Mouse (Mus musculus): ENCODE results near the gene Wnt7b. TPM values are rescaled to one million over a fixed set of nuclear protein-coding genes. Genes with fewer than 3 reads are reported as not detected.

Gene Wnt7b
- polyA plus RNA-seq, 1 experiment from 2014 or later: 79.5 TPM

DNA sequence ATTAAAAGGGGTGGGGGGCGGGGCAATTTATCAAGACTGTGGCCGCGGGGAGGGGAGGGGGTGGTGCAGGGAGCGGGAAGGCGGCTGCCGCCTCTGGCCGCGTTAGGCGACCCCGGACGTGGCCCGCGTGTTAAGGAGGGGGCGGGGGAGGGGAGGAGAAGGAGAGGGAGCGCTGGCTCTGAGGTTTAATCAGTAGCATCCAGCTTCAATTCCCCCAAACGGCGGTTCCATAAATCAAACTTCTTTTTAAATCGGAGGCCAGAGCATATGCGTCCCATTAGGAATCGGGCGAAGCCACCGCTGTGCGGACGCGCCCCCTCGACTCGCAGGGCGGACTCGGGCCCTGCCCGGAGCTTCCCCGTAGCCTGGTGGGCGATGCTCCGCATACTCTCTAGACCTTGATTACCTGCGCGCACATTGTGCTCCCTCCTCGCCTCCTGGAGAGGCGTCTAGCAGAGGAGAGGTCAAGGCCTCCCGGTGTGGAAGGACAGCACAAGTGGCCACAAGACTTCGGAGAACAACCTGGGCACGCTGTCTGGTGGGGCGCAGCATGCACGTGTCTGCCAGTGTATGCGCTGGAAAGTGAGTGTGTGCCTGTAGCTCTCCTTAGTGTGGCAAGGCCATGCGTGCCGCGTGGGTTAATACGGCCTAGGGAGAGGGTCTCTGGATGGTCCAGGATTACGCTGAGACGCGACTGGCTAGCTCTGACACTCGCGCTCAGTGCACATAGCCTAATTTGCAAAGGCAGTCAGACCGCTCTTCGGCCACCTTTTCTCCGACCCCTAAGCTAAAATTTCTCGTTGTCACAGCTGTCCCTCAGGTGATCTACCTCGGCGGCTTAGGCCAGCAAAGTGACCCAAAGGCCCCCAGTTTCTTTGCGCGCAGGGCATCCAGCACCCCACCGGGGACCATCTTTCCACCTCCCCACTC, 5.5 kb downstream of the Wnt7b start:
- Histone ChIP-seq H3K9me3 (replicated peaks) (no peaks in the 10 kb centered on the region), H3K27ac (peak overlapping the region; percentile 78), H3K27me3 (peaks cover 76% of the 10 kb centered on the region), H3K4me3 (peak overlapping the region; percentile 76), H3K4me1 (peaks cover 79% of the 10 kb centered on the region), H3K9ac (peak overlapping the region; percentile 80), H3K4me2 (replicated peaks) (peak overlapping the region; percentile 95), H3K36me3 (no peaks in the 10 kb centered on the region)
- ATAC-seq (ENCODE audit: low FRiP score): peak; percentile 33; the same call in 1 of the 2 replicates
- under 1% methylated on average over 60 of the region's 61 CpGs for WGBS

DNA sequence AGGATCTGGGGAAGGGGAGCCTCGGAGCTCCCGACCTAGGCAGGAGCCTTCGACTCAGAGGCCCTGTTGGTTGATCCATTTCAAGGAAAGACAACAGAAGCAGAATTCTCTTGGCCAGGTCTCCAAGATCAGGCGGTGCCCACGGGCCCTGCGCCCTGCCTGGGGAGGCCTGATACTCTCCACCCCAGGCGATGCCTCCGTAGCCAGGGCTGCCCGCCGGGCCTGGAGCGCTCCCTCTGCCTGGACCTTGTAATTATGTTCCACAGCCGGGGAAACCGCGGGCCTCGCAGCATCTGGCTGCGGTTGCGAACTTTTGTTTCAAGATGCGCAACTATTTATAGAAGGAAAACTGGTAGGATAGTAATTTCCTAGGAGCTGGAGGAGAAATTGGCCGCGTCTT, 6.2 kb downstream of the Wnt7b start:
- peak overlapping the region; percentile 78 for H3K27ac ChIP-seq
- no peaks in the 10 kb centered on the region for H3K36me3 ChIP-seq
- H3K4me2 ChIP-seq (replicated peaks): peak overlapping the region; percentile 95
- H3K4me3 ChIP-seq: peak overlapping the region; percentile 76
- H3K9me3 ChIP-seq (replicated peaks): no peaks in the 10 kb centered on the region
- no peak for ATAC-seq (ENCODE audit: low FRiP score)
- H3K4me1 ChIP-seq: peaks cover 73% of the 10 kb centered on the region
- 2% methylated on average over 20 of the region's 20 CpGs for WGBS
- H3K9ac ChIP-seq: peak overlapping the region; percentile 80
- peaks cover 69% of the 10 kb centered on the region for H3K27me3 ChIP-seq

DNA sequence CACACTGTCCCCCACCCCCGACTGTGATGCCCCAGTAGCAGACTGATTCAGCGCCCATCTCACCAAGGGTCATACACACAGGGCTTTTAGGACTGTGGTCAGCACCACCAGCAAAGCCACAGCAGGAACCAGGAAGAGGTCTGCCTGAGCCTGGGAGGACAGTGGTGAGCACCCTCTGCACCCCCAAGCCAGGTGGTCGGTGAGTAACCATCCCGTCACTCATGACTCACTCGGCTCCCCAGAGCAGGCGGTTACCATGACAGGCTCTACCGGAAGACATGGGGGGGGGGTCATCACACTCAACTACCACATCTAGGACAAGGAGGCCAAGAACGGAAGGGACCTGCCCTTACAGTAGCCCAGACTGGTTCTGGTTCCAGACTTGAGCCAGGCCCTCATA, 7.7 kb downstream of the Wnt7b start:
- Histone ChIP-seq H3K36me3 (no peaks in the 10 kb centered on the region), H3K27ac (0 out of 2 replicates have a peak overlapping the region, but pooled peaks have one; percentile 30), H3K9me3 (replicated peaks) (no peaks in the 10 kb centered on the region), H3K9ac (0 out of 2 replicates have a peak overlapping the region, but pooled peaks have one; percentile 6), H3K4me1 (peaks cover 65% of the 10 kb centered on the region), H3K4me2 (replicated peaks) (peak overlapping the region; percentile 95), H3K27me3 (peaks cover 54% of the 10 kb centered on the region), H3K4me3 (0 out of 2 replicates have a peak overlapping the region, but pooled peaks have one; percentile 2)
- 74% methylated on average over 8 of the region's 8 CpGs for WGBS
- ATAC-seq (ENCODE audit: low FRiP score): no peak

GRCm38 (mm10) chr15:85574086-85574485, 8.2 kb downstream of the Wnt7b start:
- peak overlapping the region; percentile 95; the same call in 1 of the 2 replicates for H3K4me2 ChIP-seq (replicated peaks)
- H3K27me3 ChIP-seq: peaks cover 50% of the 10 kb centered on the region
- no peak for ATAC-seq (ENCODE audit: low FRiP score)
- peak overlapping the region; percentile 6; the same call in 1 of the 2 replicates for H3K9ac ChIP-seq
- peaks cover 67% of the 10 kb centered on the region for H3K4me1 ChIP-seq
- no peak overlapping the region for H3K4me3 ChIP-seq
- no peaks in the 10 kb centered on the region for H3K9me3 ChIP-seq (replicated peaks)
- WGBS: 72% methylated on average over 5 of the region's 5 CpGs
- H3K27ac ChIP-seq: no peak overlapping the region
- no peaks in the 10 kb centered on the region for H3K36me3 ChIP-seq

DNA sequence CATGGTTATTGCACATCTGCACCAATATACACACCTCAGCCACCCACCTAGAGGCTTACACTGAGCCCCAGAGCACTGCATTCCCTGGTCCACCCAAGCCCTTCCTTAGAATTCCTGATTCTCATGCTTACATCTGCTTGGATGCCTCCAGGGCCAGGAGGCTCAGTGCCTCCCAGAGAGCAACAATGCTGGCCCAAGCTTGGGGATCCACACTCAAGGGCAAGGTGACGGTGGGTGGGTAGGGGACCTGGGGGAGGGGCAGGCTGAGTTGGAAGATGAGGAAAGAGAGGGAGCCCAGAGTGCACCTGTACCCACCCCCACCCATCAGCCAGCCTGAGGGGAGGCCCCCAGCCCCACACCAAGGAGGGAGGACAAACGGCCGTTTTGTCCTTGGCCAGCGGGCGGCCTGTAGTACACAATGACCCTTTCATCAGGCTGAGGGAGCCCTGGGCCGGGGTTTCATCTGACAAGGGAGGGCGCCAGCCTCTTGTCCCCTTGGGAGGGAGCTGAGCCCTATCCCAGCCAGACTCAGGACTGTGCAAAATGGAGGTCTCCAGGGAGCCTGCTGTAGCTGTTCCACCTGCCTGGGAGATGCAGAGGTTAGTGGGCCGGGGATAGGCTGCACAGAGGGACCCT, 9.5 kb downstream of the Wnt7b start:
- 0 out of 2 replicates have a peak overlapping the region, but pooled peaks have one; percentile 13 for H3K4me2 ChIP-seq (replicated peaks)
- H3K27me3 ChIP-seq: peaks cover 36% of the 10 kb centered on the region

GRCm38 (mm10) chr15:85569995-85570734, 12.1 kb downstream of the Wnt7b start:
- Histone ChIP-seq H3K27me3 (peaks cover 11% of the 10 kb centered on the region), H3K36me3 (no peaks in the 10 kb centered on the region), H3K4me2 (replicated peaks) (no peak overlapping the region), H3K27ac (peak overlapping the region; percentile 12; the same call in 1 of the 2 replicates), H3K4me3 (no peak overlapping the region), H3K4me1 (peaks cover 52% of the 10 kb centered on the region), H3K9me3 (replicated peaks) (no peaks in the 10 kb centered on the region), H3K9ac (no peak overlapping the region; the same call in 1 of the 2 replicates)
- no peak for ATAC-seq (ENCODE audit: low FRiP score)
- 72% methylated on average over 8 of the region's 8 CpGs for WGBS

More for the DNA sequence above, 9.5 kb downstream of the Wnt7b start:
- Histone ChIP-seq H3K9me3 (replicated peaks) (no peaks in the 10 kb centered on the region), H3K4me1 (peaks cover 69% of the 10 kb centered on the region), H3K9ac (no peak overlapping the region), H3K36me3 (no peaks in the 10 kb centered on the region), H3K27ac (peak overlapping the region; percentile 30; the same call in 1 of the 2 replicates), H3K4me3 (no peak overlapping the region)
- peak; percentile 24; the same call in 1 of the 2 replicates for ATAC-seq (ENCODE audit: low FRiP score)
- WGBS: 13% methylated on average over 8 of the region's 8 CpGs

- Histone ChIP-seq H3K36me3 (no peaks in the 10 kb centered on the region), H3K27me3 (0 out of 2 replicates have a peak, but pooled peaks cover 6% of the 10 kb centered on the region), H3K9ac (no peak overlapping the region), H3K9me3 (replicated peaks) (no peaks in the 10 kb centered on the region), H3K27ac (0 out of 2 replicates have a peak overlapping the region, but pooled peaks have one; percentile 12), H3K4me2 (replicated peaks) (no peak overlapping the region), H3K4me1 (peaks cover 49% of the 10 kb centered on the region), H3K4me3 (no peak overlapping the region)
- ATAC-seq (ENCODE audit: low FRiP score): no peak
- 77% methylated on average over 2 of the region's 2 CpGs for WGBS
Observed at GRCm38 (mm10) chr15:85569167-85569797, 13.0 kb downstream of the Wnt7b start.

DNA sequence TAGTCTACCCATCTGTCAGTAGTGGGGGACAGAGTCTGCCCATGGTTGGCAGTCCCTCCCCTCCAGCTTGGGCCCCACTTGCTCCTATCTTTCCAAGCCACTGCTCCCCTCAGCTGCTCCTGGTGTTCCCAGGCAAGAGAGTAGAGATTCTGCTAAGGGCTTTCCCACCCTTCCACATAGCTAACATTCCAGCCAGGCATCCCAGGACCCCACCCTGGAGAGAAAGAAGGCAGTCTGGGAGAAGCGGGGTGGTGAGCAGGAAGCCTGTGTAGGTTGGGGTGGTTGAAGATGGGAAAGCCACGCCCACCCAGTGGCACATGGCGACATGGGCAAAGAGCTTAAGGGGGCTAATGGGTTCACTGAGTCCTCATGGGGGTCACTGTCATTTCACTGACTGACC, 13.9 kb downstream of the Wnt7b start:
- Histone ChIP-seq H3K9ac (no peak overlapping the region), H3K9me3 (replicated peaks) (no peaks in the 10 kb centered on the region), H3K4me2 (replicated peaks) (no peak overlapping the region), H3K4me3 (no peak overlapping the region), H3K27me3 (0 out of 2 replicates have a peak, but pooled peaks cover 2% of the 10 kb centered on the region), H3K4me1 (peaks cover 41% of the 10 kb centered on the region), H3K36me3 (no peaks in the 10 kb centered on the region), H3K27ac (no peak overlapping the region)
- WGBS: 87% methylated on average over 3 of the region's 3 CpGs
- ATAC-seq (ENCODE audit: low FRiP score): no peak

GRCm38 (mm10) chr15:85564966-85565365, 17.3 kb downstream of the Wnt7b start:
- Histone ChIP-seq H3K4me3 (no peak overlapping the region), H3K27ac (no peak overlapping the region), H3K27me3 (no peaks in the 10 kb centered on the region), H3K4me2 (replicated peaks) (no peak overlapping the region), H3K9me3 (replicated peaks) (no peaks in the 10 kb centered on the region; the same call in 1 of the 2 replicates), H3K36me3 (no peaks in the 10 kb centered on the region), H3K4me1 (peaks cover 27% of the 10 kb centered on the region), H3K9ac (no peak overlapping the region)
- WGBS: 75% methylated on average over 5 of the region's 5 CpGs
- no peak for ATAC-seq (ENCODE audit: low FRiP score)

GRCm38 (mm10) chr15:85564034-85564769, 18.1 kb downstream of the Wnt7b start:
- no peaks in the 10 kb centered on the region for H3K27me3 ChIP-seq
- no peak overlapping the region for H3K9ac ChIP-seq
- H3K9me3 ChIP-seq (replicated peaks): no peaks in the 10 kb centered on the region; the same call in 1 of the 2 replicates
- no peaks in the 10 kb centered on the region for H3K36me3 ChIP-seq
- H3K27ac ChIP-seq: no peak overlapping the region
- WGBS: 86% methylated on average over 13 of the region's 13 CpGs
- peaks cover 25% of the 10 kb centered on the region for H3K4me1 ChIP-seq
- ATAC-seq (ENCODE audit: low FRiP score): no peak
- no peak overlapping the region for H3K4me2 ChIP-seq (replicated peaks)
- H3K4me3 ChIP-seq: no peak overlapping the region

- WGBS: 78% methylated on average over 12 of the region's 12 CpGs
- no peaks in the 10 kb centered on the region for H3K27me3 ChIP-seq
- peaks cover 11% of the 10 kb centered on the region for H3K4me1 ChIP-seq
- H3K27ac ChIP-seq: no peak overlapping the region
- H3K4me2 ChIP-seq (replicated peaks): no peak overlapping the region
- H3K4me3 ChIP-seq: no peak overlapping the region
- H3K9ac ChIP-seq: no peak overlapping the region
- no peaks in the 10 kb centered on the region; the same call in 1 of the 2 replicates for H3K9me3 ChIP-seq (replicated peaks)
- H3K36me3 ChIP-seq: no peaks in the 10 kb centered on the region
- ATAC-seq (ENCODE audit: low FRiP score): no peak
Observed at GRCm38 (mm10) chr15:85561953-85562352, 20.3 kb downstream of the Wnt7b start.
